Mouse (Mus musculus) heart, embryonic 11.5 days (tissue): ENCODE results near the gene H3f3b. TPM values are rescaled to one million over a fixed set of nuclear protein-coding genes. Genes with fewer than 3 reads are reported as not detected.

Experiments
- ATAC-seq: fragments of 200-750 bp; cut with Nextera tagmentation; replicated peaks from 2 replicates; pipeline ENCODE4 v1.8.0; 2017; ENCODE audit warnings: moderate library complexity; ENCODE audit not compliant: insufficient number of reproducible peaks, low FRiP score, low TSS enrichment
- H3K27ac ChIP-seq: fragments of 300-500 bp; sonication (generic); 2 replicates; pipeline ENCODE4 v1.5.1; 2014; ENCODE audit warnings: mild to moderate bottlenecking, low read depth, low read length
- H3K27me3 ChIP-seq: fragments of 300-500 bp; sonication (generic); 2 replicates; pipeline ENCODE4 v1.6.1; 2014; ENCODE audit warnings: mild to moderate bottlenecking, low read length, mixed read lengths; ENCODE audit not compliant: control insufficient read depth, insufficient read depth
- H3K36me3 ChIP-seq: fragments of 300-500 bp; sonication (generic); 2 replicates; pipeline ENCODE4 v1.6.1; 2014; ENCODE audit warnings: mild to moderate bottlenecking, low read length, moderate library complexity, mixed read lengths; ENCODE audit not compliant: control insufficient read depth, insufficient read depth
- H3K4me1 ChIP-seq: fragments of 300-500 bp; sonication (generic); 2 replicates; pipeline ENCODE4 v1.6.1; 2014; ENCODE audit warnings: low read length; ENCODE audit not compliant: control insufficient read depth, insufficient read depth
- H3K4me2 ChIP-seq: fragments of 300-500 bp; sonication (generic); 2 replicates; pipeline ENCODE4 v1.6.1; 2014; ENCODE audit warnings: mild to moderate bottlenecking, moderate library complexity
- H3K4me3 ChIP-seq: fragments of 300-500 bp; sonication (generic); 2 replicates; pipeline ENCODE4 v1.5.1; 2014; ENCODE audit warnings: low read depth, low read length
- H3K9ac ChIP-seq: fragments of 300-500 bp; sonication (generic); 2 replicates; pipeline ENCODE4 v1.6.1; 2014; ENCODE audit warnings: mild to moderate bottlenecking, low read depth, low read length, moderate library complexity
- H3K9me3 ChIP-seq: fragments of 300-500 bp; sonication (generic); replicated peaks from 2 replicates; pipeline ENCODE4 v1.6.1; 2016; ENCODE audit warnings: low read length; ENCODE audit not compliant: control insufficient read depth
- WGBS: fragments of 180-500 bp; shearing (Covaris S2); extraction: QIAGEN DNeasy Blood & Tissue Kit; methylation state at CpG from one replicate; pipeline ENCODE4 v1.1.7; 2014; ENCODE audit not compliant: insufficient replicate concordance; 5-methylcytosine and 5-hydroxymethylcytosine counted together
- polyA plus RNA-seq: library from polyadenylated mRNA; unstranded; fragments of >200 nt; fragmentation: Nextera tagmentation; extraction: Ambion mirVana; gene quantifications from 2 replicates; pipeline ENCODE4 v1.2.1, GENCODE M21; 2014

H3f3b gene
- polyA plus RNA-seq, 1 experiment from 2014 or later: 757 TPM

DNA sequence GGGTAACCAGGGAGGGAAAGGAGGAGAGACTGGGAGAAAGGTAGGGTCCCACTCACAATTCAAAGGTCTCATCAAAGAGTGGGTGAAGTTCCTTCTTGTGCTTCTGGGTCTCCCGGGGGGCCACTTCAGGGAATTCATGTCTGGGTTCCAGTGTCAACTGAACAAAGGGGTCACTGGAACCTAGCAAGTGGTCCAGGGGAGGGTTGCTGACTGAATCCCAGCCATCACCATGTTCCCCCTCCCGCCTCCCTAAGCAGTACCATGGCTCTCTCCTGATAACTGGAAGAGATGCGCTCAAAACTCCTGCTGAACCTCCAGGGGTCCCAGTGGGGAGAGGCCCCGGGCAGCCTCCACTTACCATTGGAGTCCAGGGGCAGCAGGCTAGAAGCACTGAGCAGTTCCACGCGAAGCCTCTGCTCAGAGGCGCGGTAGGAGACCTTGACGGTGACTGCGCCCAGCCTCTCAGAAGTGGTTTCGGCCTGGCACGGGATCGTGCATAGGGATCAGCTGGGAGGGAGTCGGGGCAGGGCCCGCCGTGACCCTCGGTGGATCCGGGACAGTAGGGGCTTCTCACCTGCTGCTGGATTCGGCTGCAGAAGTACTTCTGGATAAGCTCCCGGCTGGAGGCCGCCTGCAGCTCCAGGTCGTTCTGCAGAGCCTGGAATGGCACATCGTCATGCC, 36.6 kb upstream of the H3f3b start:
- Histone ChIP-seq H3K4me3 (no peak overlapping the region), H3K27ac (no peak overlapping the region), H3K9ac (no peak overlapping the region), H3K4me2 (no peak overlapping the region), H3K9me3 (no peaks in the 10 kb centered on the region), H3K4me1 (no peaks in the 10 kb centered on the region), H3K27me3 (no peaks in the 10 kb centered on the region), H3K36me3 (peaks cover 18% of the 10 kb centered on the region)
- ATAC-seq: no peak
- 56% methylated on average over 23 of the region's 23 CpGs for WGBS

DNA sequence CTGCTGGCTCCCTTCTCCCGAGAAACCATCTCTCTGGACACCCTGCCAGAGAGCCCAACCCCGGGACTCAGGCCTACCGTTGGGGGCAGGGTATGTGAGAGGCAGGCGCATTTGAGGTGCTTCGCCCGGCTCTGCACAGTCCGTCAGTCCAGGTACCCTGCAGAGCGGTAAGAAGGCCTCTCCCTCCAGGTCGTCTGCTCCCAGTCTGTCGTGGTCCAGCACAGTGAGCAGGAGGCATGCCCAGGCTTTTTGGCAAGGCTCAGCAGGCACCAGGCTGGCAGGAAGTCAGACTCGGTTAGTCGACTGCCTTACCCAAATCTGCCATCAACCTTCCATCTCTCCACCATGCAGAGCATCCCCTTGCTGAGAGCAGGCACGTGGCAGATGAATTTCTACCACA, 35.8 kb upstream of the H3f3b start:
- no peaks in the 10 kb centered on the region for H3K4me1 ChIP-seq
- WGBS: 69% methylated on average over 13 of the region's 13 CpGs
- no peak overlapping the region for H3K27ac ChIP-seq
- no peak overlapping the region for H3K4me3 ChIP-seq
- peaks cover 24% of the 10 kb centered on the region for H3K36me3 ChIP-seq
- H3K9ac ChIP-seq: no peak overlapping the region
- no peaks in the 10 kb centered on the region for H3K27me3 ChIP-seq
- ATAC-seq: no peak
- H3K9me3 ChIP-seq: no peaks in the 10 kb centered on the region
- H3K4me2 ChIP-seq: no peak overlapping the region

DNA sequence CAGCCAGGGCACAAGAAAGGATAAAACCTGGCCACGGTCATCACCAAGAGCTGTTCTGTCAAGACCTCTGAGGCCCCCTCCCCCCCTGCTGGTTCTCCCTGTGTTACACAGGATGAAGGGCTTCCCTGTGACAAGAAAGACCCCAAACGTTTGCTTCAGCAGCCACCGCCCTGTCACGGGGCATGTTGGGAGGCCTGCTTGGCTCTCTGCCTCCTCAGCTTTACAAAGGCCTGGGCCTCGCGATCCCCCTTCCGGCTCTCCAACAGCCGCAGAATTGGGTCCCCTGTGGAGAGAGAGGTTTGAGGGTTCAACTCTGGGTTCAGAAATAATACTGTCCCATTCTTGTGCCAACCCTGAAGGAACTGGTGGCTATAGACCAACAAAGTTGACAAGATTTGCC, 34.8 kb upstream of the H3f3b start:
- H3K36me3 ChIP-seq: peaks cover 31% of the 10 kb centered on the region

DNA sequence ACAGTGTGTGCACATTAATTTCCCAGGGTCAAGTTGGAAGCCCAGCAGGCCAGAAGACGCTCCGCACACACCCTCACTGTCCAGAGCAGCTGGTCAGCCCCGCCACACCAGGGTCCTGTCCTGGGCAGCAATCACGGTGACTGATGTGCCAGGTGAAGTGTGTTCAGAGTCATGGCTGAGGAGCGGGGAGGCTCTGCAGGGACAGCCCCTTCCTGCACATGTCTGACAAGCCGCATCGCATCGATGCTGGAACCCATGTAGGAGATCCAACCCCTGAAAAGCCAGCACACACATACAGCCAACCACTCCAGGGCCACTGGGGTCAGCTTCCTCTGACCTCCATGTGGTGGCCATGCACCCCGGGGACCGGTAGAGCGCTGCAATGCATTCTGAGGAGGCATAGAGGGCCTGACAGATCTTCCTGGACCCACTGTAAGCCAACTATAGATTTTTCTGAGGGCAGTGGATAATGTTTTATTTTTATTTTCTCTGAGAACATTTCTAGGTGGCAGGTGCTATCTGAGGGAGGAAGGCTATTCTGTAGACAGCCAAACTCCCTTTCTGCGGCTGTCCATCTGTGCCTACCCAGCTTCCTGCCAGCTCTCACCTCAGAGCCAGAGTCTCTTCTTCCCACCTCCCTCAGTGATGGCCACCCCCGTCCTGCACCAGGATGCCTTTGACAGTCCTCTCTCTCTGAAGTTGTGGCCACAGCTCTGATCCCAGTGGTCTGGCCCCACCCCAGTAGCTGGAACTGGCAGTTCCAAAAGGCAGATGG, 34.1 kb upstream of the H3f3b start:
- Histone ChIP-seq H3K9ac (no peak overlapping the region), H3K4me1 (peaks cover 13% of the 10 kb centered on the region), H3K27ac (no peak overlapping the region), H3K27me3 (no peaks in the 10 kb centered on the region), H3K4me2 (no peak overlapping the region), H3K4me3 (no peak overlapping the region), H3K36me3 (peaks cover 32% of the 10 kb centered on the region), H3K9me3 (no peaks in the 10 kb centered on the region)
- ATAC-seq: no peak
- 81% methylated on average over 13 of the region's 13 CpGs for WGBS

More for the DNA sequence above, 34.8 kb upstream of the H3f3b start:
- no peak overlapping the region for H3K27ac ChIP-seq
- H3K4me2 ChIP-seq: no peak overlapping the region
- ATAC-seq: no peak
- H3K27me3 ChIP-seq: no peaks in the 10 kb centered on the region
- H3K4me1 ChIP-seq: peaks cover 6% of the 10 kb centered on the region
- no peak overlapping the region for H3K4me3 ChIP-seq
- no peaks in the 10 kb centered on the region for H3K9me3 ChIP-seq
- no peak overlapping the region for H3K9ac ChIP-seq
- WGBS: 70% methylated on average over 8 of the region's 8 CpGs

DNA sequence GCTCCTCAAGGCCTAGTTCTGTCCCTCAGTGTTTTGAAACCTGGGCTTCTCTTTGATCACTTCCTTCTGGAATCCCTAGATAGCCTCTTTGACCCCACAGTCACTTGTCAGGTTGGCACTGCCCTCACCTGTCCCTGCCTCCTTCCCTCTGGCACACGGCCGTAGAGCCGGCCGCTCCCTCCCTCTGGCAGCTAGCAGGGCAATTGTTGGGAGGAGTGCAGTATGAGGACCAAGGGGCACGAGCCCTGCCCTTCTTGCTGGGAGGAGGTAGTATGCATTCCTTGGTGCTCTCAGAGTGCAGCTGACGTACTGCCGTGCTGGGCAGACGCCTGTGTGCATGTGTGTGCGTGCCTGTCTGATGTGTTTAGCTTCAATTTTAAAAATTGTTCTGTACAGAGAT, 32.8 kb upstream of the H3f3b start:
- Histone ChIP-seq H3K27me3 (no peaks in the 10 kb centered on the region), H3K4me3 (no peak overlapping the region), H3K27ac (no peak overlapping the region), H3K9ac (no peak overlapping the region), H3K4me2 (no peak overlapping the region), H3K36me3 (peaks cover 42% of the 10 kb centered on the region), H3K9me3 (no peaks in the 10 kb centered on the region), H3K4me1 (peaks cover 19% of the 10 kb centered on the region)
- ATAC-seq: no peak
- WGBS: 89% methylated on average over 9 of the region's 9 CpGs

DNA sequence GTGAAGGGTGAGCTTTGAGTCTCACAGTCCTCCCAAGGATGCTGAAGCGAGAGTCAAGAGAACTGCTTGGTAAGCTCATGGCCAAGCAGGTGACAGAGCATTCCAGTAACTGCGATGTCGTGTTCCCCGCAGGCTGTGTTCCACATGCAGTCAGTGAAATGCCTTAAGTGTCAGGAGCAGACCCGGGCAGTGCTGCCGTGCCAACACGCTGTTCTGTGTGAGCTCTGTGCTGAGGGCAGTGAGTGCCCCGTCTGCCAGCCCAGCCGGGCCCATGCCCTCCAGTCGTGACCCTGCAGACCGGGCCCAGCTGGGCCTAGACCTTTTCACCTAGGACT, 31.9 kb upstream of the H3f3b start:
- Histone ChIP-seq H3K4me1 (peaks cover 19% of the 10 kb centered on the region), H3K36me3 (peaks cover 51% of the 10 kb centered on the region), H3K9ac (no peak overlapping the region), H3K27ac (no peak overlapping the region), H3K4me2 (no peak overlapping the region), H3K4me3 (no peak overlapping the region), H3K27me3 (no peaks in the 10 kb centered on the region), H3K9me3 (no peaks in the 10 kb centered on the region)
- WGBS: 95% methylated on average over 11 of the region's 11 CpGs
- no peak for ATAC-seq

DNA sequence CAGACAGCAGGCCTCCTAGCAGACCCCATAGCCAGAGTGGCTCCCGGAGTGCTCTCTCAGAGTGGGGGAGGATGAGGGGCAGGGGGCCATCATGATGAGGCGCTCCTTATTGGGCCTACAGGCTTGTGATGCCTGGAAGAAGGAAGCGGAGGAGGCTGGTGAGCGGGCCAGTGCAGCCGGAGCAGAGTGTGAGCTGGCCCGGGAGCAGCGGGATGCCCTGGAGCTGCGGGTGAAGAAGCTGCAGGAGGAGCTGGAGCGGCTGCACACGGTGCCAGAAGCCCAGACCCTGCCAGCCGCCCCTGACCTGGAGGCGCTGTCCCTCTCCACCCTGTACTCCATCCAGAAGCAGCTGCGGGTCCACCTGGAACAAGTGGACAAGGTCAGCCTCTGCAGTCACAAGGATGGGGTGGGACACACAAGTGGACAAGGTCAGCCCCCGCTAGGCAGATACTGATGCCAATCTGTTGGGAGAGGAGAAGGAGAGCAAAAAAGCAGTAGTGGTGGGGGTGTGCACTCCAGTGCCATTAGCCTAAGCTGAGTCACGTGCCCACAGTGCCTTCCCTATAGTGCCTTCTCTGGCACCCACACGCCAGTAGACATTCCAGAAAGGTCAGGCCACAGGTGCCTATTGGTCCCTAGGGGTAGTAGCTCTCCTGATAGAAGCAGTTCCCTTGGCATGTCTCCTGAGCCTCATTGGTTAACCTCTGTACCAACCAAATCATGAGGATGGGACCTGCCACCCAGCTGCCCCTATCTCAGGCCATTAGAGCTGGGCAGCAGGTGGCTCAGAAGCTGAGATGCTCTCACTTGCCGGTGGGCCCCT, 31.3 kb upstream of the H3f3b start:
- H3K4me3 ChIP-seq: no peak overlapping the region
- H3K27ac ChIP-seq: no peak overlapping the region
- H3K4me1 ChIP-seq: peaks cover 19% of the 10 kb centered on the region
- no peak overlapping the region for H3K9ac ChIP-seq
- H3K9me3 ChIP-seq: no peaks in the 10 kb centered on the region
- ATAC-seq: no peak
- H3K27me3 ChIP-seq: no peaks in the 10 kb centered on the region
- WGBS: 89% methylated on average over 17 of the region's 17 CpGs
- H3K4me2 ChIP-seq: no peak overlapping the region
- peaks cover 57% of the 10 kb centered on the region for H3K36me3 ChIP-seq

DNA sequence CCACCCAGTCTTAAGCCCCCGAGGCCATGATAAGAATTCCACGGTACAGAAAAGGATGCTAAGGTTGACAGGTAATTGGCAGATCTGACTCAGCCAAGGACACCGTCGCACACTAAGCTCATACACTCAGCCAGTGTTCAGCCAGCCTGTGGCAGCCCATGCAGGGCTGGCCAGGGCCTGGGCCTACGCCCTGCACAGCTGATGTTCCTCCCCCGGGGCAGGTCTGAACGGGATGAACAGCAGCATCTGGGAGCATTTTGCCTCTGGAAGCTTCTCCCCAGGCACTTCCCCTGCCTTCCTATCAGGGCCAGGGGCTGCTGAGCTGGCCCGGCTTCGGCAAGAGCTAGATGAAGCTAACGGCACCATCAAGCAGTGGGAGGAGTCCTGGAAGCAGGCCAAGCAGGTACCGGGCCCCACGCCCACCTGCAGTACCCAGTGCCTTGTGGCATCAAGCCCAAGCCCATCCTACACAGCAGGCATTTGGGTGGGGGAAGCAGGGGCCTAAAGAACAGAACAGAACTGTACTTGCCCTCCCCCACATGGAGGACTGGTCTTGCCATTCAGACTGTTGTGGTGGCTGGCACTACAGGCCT, 30.4 kb upstream of the H3f3b start:
- no peak overlapping the region for H3K27ac ChIP-seq
- H3K9me3 ChIP-seq: no peaks in the 10 kb centered on the region

More for the DNA sequence above, 30.4 kb upstream of the H3f3b start:
- Histone ChIP-seq H3K4me2 (no peak overlapping the region), H3K4me3 (no peak overlapping the region), H3K9ac (no peak overlapping the region), H3K36me3 (peaks cover 64% of the 10 kb centered on the region), H3K4me1 (peaks cover 19% of the 10 kb centered on the region), H3K27me3 (no peaks in the 10 kb centered on the region)
- no peak for ATAC-seq
- 73% methylated on average over 12 of the region's 12 CpGs for WGBS
